Mouse (Mus musculus) lung, postnatal 14 days (tissue): Measurements from ENCODE around the gene Sema6d.

Experiments used
- DNase-seq: peaks from one replicate; pipeline ENCODE4 v3.0.0; 2021

The Sema6d gene

GRCm38 (mm10) chr2:124089813-124090230 is at the start of gene Sema6d:
Gene Sema6d (plus strand): TSS chr2:124089969.
- peak; percentile 22 for DNase-seq

DNA sequence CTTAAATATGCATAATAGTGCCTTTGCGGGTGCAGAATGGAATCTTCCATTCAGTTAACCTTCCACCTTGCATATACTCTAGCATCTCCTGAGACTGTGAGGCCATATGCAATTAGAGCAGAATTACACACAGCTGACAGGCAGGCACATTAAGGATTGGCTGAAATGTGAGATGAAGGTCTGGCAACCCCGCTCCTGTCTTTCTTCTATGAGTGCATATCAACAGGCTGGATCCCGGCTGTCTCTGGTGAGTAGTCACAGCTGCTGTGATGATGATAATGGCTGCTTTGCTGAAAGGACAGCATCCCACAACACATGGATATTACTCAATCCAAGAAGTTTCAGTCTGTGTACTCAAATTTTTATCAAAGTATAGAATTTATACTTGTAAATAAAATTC is 29.9 kb upstream of the Sema6d start:
- no peak for DNase-seq

DNA sequence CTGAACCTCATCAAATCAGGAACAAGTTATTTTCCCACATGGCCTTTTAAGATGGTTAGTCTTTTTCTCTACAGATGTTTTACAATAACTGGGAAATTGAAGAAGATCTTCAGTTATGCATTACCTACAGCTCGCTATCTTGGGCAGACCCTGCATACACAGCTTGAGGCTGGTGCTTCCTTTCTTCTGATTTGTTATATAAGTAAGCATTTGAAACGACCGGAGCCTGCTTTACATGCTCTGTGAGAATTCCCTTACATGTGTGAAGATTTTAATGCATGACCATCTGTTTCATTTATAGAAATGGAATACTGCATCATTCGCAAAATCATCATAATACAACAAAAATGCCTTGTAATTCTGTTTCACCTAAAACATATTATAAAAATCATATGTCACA is 21.4 kb upstream of the Sema6d start:
- DNase-seq, result no peak

DNA sequence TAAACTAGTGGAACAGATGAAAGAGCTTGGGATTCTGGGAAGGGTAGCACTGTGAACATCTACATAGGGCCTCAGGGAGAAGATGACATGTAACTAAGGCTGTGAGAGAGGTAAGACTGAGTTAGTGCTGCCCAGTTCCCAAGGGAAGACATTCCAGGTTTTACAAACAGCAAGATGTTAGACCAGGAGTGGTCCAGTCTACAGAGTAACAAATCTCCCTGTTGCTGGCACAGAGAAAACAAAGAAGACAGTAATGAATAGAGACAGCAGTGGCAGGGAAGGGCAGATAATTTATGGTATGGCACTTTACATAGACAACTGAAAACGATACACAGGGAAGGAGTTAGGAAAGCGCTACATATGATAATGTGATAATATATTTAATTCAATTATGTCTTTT is 19.1 kb upstream of the Sema6d start:
- DNase-seq, result no peak

DNA sequence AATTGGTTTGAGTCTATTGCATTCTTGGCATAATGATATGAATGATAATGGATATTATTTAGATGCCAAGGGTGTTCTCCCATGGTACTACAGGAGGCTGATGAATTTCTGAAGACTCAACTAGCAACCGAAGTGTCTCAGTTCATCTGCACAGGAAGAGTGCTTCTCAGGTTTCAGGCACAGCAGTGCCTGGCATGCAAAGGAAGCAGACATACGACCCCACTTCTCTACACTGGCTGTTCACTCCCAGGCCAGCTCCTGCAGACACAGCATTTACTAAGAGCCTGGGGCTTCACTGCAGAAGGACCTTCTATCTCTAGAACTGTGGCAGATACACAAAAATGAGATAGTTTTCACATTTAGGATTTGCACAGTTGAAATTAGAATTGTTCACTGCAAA is 18.4 kb upstream of the Sema6d start:
- DNase-seq, result no peak

DNA sequence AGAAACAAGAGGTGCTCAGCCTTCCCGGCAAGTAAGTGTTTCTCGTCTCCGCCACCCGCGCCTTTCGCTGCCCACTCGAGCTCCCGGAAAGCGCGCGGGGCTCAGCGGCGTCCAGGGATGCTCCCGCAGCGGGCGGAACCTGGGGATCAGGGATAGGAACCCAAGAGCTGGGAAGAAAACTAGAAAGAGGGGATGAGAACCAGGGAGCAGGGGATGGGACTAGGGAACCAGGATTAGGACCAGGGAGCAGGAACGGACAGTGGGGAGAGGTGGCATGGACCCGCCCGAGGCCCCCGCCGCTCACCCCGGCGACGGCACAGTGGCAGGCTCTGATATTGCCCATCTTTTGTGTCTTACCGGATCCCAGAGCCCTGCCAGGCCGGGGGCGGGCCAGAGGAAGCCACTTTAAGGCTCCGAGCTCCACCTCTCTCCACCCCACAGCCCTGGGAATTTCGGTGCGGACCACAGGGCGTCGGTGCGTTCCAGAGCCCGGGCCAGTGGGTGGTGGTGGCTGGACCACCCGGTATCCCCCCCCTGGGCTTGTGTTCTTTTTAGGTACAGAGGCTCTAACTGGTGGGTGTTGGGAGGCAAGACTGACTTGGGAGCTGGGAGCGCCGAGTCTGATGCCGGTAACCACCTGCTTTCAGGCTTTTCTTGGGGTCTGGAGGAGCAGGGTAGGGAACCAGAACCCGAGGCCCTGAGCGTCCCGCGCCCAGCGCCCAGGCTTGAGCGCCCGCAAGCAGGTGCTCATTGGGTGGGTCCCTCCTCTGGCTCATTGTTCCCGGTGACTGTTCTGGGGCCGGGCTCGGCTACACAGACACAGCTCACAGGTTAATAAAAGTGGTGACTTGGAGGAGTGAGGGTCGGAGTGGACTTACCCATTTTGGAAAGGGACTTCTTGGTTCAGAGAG is 717 bp downstream of the Sema6d start:
- peak; percentile 29 for DNase-seq

DNA sequence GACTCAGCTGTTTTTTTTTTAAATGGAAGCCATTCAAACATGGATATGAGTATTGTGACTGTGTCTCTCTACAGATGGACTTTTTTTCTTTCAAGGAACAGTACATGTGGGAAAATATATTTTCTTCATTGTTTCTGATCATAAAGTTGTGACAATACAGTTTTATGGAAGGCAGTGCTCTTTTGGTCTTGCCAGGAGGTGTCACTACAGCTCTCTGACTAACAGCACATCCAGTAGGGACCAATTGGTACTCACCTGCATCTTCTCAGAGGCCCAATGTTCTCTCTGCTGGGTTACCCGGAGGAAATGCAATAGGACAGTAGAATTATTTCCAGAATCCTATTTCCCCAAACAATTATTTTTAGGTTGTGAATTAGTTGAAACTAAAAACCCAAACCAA is 9.9 kb downstream of the Sema6d start:
- no peak for DNase-seq

DNA sequence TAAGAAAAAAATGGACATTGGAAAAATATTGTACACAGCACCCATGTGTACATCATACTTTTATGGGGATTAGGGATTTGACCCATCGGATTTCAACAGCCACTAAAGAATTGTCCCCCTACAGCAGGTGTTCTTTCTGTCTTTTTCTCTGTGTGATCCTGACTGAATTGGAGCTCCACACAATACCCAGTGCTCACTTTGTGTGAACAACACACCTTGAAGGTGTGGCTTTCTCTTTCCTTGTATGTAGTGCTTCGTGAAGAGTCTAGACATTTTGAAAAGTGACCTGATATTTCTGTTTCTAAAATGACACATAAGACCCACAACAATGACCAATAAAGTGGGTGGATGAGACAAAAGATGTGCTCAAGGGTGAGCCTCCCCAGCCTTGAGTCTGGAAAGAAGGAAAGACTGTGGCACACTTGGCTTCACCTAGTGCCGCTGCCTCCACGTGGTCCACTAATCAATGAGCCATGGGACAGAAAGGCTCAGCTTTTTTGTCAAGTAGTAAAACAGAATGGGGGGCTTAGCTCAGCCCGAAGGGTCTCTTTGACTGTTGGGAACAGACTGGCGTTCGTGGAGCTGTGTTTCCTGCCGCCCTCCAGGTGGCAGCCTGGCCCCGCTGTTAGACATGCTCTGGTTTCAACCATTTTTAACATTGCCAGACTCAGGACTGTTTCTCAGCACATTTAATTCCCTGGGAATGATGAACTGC is 10.9 kb downstream of the Sema6d start:
- DNase-seq, result peak; percentile 65

GRCm38 (mm10) chr2:124101201-124101517 is 11.4 kb downstream of the Sema6d start:
- DNase-seq, result no peak

- no peak for DNase-seq
Measured at GRCm38 (mm10) chr2:124101580-124101979, 11.8 kb downstream of the Sema6d start.

- peak; percentile 32 for DNase-seq
Measured at GRCm38 (mm10) chr2:124103277-124103676, 13.5 kb downstream of the Sema6d start.

DNA sequence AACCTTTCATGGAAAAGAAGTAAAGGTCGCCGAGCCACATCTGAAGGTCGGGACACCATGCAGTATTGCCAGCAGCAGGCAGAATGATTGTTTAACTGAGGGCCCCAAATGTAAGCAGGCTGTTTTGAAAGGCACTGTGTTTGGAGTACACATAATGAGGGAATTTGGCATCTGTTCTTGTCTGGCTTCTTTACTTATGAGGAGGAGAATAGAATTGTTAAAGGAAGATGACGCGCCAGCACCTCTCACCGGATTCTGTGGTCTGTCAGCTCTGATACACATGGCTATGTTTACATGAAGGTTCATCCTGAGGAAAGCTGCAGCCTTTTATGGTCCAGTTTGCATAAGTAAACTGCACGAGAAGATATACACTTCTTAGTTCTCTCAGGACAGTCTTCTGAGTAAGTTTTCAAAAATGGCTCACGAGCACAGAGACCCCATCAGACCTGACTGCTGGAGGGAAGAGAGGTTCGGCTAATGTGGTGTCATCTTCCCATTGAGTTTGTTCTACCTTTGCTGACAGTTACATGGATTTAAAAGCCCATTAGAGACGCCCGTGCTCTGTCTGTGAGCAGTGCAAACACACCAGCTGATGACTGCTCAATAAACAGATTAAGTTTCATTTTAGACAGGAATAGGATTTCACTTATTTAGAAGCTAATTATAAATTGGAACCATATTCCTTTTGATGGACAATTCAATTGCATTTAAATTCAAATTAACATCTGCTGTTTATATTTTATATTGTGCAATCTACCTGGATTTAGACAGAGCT is 28.9 kb downstream of the Sema6d start:
- DNase-seq, result peak; percentile 23

DNA sequence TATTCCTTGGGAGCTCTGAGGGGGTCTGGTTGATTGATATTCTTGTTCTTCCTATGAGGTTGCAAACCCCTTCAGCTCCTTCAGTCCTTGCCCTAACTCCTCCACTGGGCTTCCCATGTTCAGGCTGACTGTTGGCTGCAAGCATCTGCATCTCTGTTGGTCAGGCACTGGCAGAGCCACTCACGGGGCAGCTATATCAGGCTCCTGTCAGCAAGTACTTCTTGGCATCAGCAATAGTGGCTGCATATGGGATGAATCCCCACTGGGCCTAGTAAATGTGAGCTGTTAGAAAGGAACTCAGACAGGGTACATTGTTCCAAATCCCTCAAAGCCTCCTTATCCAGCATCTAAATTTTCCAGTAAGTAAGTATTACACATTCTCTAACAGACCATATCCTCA is 30.6 kb downstream of the Sema6d start:
- no peak for DNase-seq

DNA sequence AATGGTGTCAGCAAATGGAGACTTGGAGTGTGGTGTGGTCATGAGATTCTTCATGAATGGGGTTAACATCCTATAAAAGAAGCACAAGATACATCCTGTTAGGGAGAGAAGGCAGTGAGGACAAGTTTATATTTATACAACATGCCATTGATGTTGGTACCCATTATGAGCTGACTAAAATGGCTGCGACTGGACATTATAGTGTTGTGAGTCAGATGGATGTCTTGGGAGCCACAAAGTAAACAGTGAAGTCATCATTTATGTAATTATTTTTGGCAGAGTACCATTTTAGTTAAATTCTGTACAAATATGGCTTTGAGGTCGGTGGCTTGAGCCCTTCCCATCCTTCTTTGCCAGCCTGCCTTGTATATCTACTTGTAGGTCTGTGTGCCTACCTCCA is 31.8 kb downstream of the Sema6d start:
- DNase-seq, result no peak

GRCm38 (mm10) chr2:124125504-124125903 is 35.7 kb downstream of the Sema6d start:
- no peak for DNase-seq

GRCm38 (mm10) chr2:124126853-124127252 is 37.1 kb downstream of the Sema6d start:
- no peak for DNase-seq

GRCm38 (mm10) chr2:124130876-124131275 is 41.1 kb downstream of the Sema6d start:
- no peak for DNase-seq

- no peak for DNase-seq
Measured at GRCm38 (mm10) chr2:124141510-124142044, 51.8 kb downstream of the Sema6d start.

GRCm38 (mm10) chr2:124145528-124145927 is 55.8 kb downstream of the Sema6d start:
- DNase-seq, result no peak

DNA sequence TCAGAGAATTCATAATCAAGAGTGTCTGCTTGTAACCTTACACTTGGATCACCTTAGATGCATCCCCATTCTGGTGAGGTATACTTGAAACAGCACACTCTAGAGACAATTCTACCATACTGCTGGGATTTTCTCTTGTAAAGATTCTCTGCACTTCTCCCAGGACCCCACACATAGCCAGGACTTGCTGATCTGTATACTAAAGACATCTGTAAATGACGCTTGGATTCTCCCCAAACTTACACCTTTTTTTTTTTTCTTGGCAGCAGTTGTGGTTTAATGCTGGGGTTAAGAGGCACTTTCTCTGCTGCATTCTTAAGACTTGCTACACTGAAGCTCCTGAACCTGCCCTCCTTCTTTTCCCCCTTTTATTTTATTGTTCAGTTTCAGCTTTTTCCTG is 68.4 kb downstream of the Sema6d start:
- DNase-seq, result no peak

- DNase-seq, result no peak
Measured at GRCm38 (mm10) chr2:124162001-124162599, 72.3 kb downstream of the Sema6d start.

- DNase-seq, result no peak
Measured at GRCm38 (mm10) chr2:124168411-124168810, 78.6 kb downstream of the Sema6d start.

DNA sequence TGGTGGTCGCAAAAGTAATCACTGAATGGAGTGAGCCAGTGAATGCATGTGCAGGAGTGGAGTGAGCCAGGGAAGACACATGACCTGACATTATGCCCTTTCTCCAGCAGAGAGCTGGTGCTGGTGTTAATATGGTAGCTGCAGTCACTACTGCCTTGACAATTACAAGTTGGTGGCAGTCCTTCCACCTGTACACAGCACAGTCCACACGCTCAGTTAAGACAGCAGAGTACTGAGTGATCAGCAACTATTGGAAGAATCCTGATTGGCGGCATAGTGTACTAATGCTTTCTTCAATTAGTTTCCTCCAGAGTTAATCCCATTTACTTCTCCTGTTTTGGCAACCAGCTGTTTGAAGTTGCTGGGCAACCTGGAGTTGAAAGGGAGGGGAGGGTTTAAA is 81.9 kb downstream of the Sema6d start:
- no peak for DNase-seq
